Mouse (Mus musculus) cerebellum, adult 2 months (tissue): ENCODE data around the gene Pradc1.

Source experiments
- CTCF ChIP-seq: fragments of 200-500 bp; IDR thresholded peaks from 2 replicates; pipeline ENCODE4 v1.5.1; 2011; ENCODE audit warnings: low read depth, mild to moderate bottlenecking, control low read depth, low read length, moderate library complexity, borderline replicate concordance; ENCODE audit not compliant: insufficient read depth
- POLR2A ChIP-seq: fragments of 200-500 bp; IDR thresholded peaks from 2 replicates; pipeline ENCODE4 v1.6.1; 2011; ENCODE audit warnings: low read length, control low read depth, borderline replicate concordance; ENCODE audit not compliant: insufficient read depth

DNA sequence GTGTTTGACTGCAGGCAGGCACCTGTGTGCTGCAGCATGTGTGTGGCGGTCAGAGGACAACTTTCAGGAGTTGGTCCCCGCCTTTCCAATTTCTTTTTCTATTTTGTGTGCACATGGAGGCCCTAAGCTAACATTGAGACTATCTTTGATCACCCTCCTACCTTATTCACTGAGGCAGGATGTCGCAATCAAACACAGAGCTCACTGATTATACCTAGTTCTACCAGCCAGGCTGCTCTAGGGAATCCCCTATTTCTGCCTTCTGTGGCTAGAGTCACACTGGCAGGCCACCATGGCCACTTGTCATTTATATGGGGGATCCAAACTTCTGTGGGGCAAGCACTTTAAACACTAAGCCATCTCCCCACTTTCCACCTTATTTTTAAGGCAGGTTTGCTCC lies 37.9 kb upstream of the Pradc1 start:
- no peak for TF ChIP-seq CTCF
- TF ChIP-seq POLR2A: no peak
